Mouse (Mus musculus) CD8-positive naive resting alpha-beta T cell, adult 57 days (primary cell): ENCODE measurements around the gene Rnd3. TPM values are rescaled to one million over a fixed set of nuclear protein-coding genes. Genes with fewer than 3 reads are reported as not detected.

Experiments used
- total RNA-seq: library from RNA; stranded (reverse); gene quantifications from one replicate; pipeline ENCODE4 v1.2.4, GENCODE M21; 2023

The Rnd3 gene
- total RNA-seq: 2.0 TPM

DNA sequence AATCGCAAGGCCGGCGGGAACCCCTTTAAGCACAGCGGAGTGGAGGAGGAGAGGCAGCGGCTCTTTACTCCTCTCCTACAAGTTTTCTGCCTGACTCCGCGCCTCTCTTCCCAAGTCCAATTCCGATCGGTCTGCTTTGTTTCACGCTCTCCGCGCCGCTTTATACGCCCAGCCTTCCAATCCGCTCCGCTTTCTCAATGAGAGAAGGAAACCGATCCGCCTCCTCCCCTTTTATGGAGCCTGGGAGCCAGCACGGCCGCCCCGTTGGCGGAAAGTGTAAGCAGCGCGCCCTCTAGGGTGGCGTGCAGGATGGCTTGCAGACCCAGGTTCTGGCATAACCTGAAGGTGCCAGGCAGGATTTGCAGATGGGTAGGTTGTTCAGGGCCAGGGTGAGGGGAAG, at the start of gene Rnd3:
TSS of gene Rnd3 (minus strand) at position 137 of the 400 bp plus-strand sequence.

